Mouse (Mus musculus): ENCODE data around the gene Tbxas1. TPM values are rescaled to one million over a fixed set of nuclear protein-coding genes. Genes with fewer than 3 reads are reported as not detected.

The Tbxas1 gene
- polyA plus RNA-seq, 1 experiment from 2014 or later: 1.1 TPM

DNA sequence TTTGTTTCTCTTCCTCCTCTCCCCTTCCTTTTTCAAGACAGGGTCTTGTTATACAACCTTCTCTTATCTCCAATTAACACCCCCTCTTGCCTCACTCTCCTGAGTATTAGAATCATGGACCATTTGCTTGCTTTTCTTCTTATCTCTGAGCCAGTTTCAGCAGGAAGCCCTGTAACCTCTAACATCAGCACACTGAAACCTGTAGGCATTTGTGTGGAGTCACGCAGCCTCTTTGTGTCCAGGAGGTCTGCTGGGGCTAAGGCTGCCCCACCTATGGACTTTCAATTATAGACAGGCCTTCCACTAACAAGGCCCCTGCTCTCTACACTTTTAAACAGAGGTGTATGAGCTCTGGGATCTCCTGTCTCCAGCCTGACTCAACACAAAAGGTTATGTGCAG, 146.7 kb downstream of the Tbxas1 start:
- Histone ChIP-seq H3K4me1 (peaks cover 13% of the 10 kb centered on the region), H3K4me2 (no peak overlapping the region), H3K9ac (no peak overlapping the region), H3K27ac (no peak overlapping the region), H3K36me3 (ENCODE audit: poor library complexity, severe bottlenecking) (no peaks in the 10 kb centered on the region), H3K27me3 (no peaks in the 10 kb centered on the region), H3K9me3 (replicated peaks) (no peaks in the 10 kb centered on the region), H3K4me3 (no peak overlapping the region)
- 80% methylated on average over 1 of the region's 1 CpGs for WGBS
- ATAC-seq: no peak

DNA sequence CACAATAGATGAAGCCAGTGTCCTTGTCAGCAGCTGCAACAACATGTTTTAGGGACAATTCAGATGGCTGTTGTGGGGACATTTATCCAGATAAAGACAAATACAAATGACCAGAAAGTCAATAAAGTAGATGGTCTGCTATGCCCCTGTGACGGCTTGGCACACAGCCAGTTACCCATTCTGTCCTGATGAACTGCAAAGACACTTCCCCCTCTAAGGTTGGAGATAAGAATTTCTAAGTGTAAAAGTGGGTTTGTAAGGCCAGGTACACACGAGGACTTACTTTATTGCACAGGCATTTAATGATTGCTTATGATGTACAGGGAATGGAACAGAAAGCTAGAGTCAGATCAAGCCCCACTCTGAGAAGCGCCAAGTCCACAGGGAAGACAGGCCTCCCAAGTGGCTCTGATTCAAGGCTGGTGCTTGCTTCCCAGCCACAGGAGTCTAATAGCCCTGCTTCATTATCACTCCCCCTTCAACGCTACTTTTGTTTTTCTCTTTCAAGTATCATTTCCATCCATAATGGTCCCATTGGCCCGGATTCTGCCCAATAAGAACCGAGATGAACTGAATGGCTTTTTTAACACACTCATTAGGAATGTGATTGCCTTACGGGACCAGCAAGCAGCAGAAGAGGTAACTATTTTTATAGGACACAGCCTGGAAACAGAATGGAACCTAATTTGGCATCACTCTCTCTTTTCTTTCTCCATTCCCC, 147.4 kb downstream of the Tbxas1 start:
- no peak overlapping the region for H3K27ac ChIP-seq
- H3K9me3 ChIP-seq (replicated peaks): no peaks in the 10 kb centered on the region
- H3K4me2 ChIP-seq: no peak overlapping the region
- H3K27me3 ChIP-seq: no peaks in the 10 kb centered on the region
- H3K36me3 ChIP-seq (ENCODE audit: poor library complexity, severe bottlenecking): no peaks in the 10 kb centered on the region
- peaks cover 13% of the 10 kb centered on the region for H3K4me1 ChIP-seq
- H3K9ac ChIP-seq: no peak overlapping the region
- ATAC-seq: 0 out of 2 replicates have a peak, but pooled peaks have one; percentile 21
- WGBS: 43% methylated on average over 7 of the region's 7 CpGs
- no peak overlapping the region for H3K4me3 ChIP-seq

DNA sequence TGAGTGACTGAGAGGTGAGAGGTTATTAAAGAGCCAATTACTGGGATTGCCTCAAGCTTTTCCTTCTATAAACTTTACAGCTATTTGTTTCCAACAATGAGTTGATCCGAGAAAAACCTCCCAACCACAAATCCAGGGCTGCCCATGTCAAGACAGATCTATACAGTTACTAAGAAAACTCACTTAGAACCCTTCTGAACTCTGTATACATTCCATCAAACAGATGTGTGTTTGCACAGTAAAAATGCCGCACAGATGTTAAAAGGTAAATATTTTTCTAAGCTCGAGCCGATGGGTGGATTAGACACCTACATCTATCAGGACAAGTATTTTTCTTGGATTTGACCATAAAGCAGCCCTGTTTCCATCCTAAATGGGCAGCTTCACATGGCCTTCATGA, 149.4 kb downstream of the Tbxas1 start:
- no peak for ATAC-seq
- Histone ChIP-seq H3K4me3 (no peak overlapping the region), H3K4me2 (no peak overlapping the region), H3K27me3 (no peaks in the 10 kb centered on the region), H3K27ac (no peak overlapping the region), H3K36me3 (ENCODE audit: poor library complexity, severe bottlenecking) (no peaks in the 10 kb centered on the region), H3K9me3 (replicated peaks) (no peaks in the 10 kb centered on the region), H3K9ac (no peak overlapping the region), H3K4me1 (peaks cover 13% of the 10 kb centered on the region)
- 72% methylated on average over 4 of the region's 4 CpGs for WGBS

DNA sequence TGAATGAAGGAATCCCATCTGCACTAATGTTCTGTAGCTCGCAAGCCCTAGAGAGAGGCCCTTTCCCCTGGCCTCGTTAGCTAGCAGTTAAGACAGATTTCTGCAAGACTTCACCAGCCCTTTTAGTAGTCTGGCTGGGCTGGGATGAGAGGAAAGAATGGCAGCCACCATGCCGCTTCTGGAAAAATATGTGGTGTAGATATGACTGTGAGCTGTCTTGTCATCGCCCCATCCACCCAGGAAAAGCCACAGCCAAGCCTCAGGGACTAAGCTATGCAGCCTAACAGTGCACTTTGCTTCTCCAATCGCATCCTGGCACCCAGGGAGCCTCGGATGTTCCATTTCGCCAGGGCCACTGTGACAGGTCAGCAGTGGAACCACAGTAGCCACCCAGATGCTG, 149.8 kb downstream of the Tbxas1 start:
- 71% methylated on average over 7 of the region's 7 CpGs for WGBS
- H3K27ac ChIP-seq: no peak overlapping the region

DNA sequence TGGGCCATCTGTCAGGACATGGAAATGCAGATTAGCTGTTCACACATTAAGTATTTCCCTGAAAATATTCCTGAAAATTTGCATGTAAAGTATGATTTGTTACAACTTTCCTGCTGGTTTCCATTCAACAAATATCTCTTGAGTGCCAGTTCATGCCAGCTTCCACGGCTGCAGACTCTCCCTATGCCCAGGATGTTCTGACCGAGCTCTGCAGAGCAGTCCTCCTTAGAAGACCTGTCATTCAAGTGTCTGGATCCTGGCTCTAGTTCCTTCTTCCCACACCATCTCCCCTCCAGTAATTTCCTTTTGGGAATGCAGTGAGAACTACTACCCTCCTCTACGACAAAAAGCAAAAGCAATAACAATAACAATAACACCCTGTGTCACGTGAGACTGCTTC, 155.5 kb downstream of the Tbxas1 start:
- no peak overlapping the region for H3K9ac ChIP-seq
- H3K4me3 ChIP-seq: no peak overlapping the region
- H3K27ac ChIP-seq: no peak overlapping the region
- peak; percentile 58; the same call in 1 of the 2 replicates for ATAC-seq
- no peaks in the 10 kb centered on the region for H3K36me3 ChIP-seq (ENCODE audit: poor library complexity, severe bottlenecking)
- WGBS: 75% methylated on average over 4 of the region's 4 CpGs
- no peaks in the 10 kb centered on the region for H3K9me3 ChIP-seq (replicated peaks)
- H3K4me2 ChIP-seq: no peak overlapping the region
- no peaks in the 10 kb centered on the region for H3K27me3 ChIP-seq
- no peaks in the 10 kb centered on the region for H3K4me1 ChIP-seq

More for the DNA sequence above, 149.8 kb downstream of the Tbxas1 start:
- Histone ChIP-seq H3K36me3 (ENCODE audit: poor library complexity, severe bottlenecking) (no peaks in the 10 kb centered on the region), H3K9me3 (replicated peaks) (no peaks in the 10 kb centered on the region), H3K9ac (no peak overlapping the region), H3K4me3 (no peak overlapping the region), H3K4me1 (peaks cover 13% of the 10 kb centered on the region), H3K4me2 (no peak overlapping the region), H3K27me3 (no peaks in the 10 kb centered on the region)
- ATAC-seq: no peak

DNA sequence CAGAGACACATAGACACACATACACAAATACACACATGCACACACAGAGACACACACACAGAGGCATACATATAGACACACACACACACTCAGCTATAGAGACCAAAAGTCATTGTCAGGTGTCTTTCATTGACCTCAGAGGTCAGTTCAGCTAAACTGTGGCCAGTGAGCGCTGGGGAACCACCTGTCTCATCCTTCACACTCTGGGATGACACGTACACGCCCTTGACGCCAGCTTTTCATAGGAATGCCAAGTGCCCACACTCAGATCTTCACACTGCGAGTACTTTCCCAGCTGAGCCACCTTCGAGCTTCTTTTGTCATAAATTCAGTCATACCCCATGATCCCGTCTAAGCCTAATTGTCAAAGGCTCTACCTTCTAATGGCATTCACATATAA, 158.5 kb downstream of the Tbxas1 start:
- Histone ChIP-seq H3K4me3 (no peak overlapping the region), H3K27me3 (no peaks in the 10 kb centered on the region), H3K9me3 (replicated peaks) (no peaks in the 10 kb centered on the region), H3K4me1 (peaks cover under 1% of the 10 kb centered on the region; the same call in 1 of the 2 replicates), H3K4me2 (no peak overlapping the region), H3K36me3 (ENCODE audit: poor library complexity, severe bottlenecking) (no peaks in the 10 kb centered on the region), H3K27ac (no peak overlapping the region), H3K9ac (no peak overlapping the region)
- 87% methylated on average over 7 of the region's 7 CpGs for WGBS
- no peak for ATAC-seq

DNA sequence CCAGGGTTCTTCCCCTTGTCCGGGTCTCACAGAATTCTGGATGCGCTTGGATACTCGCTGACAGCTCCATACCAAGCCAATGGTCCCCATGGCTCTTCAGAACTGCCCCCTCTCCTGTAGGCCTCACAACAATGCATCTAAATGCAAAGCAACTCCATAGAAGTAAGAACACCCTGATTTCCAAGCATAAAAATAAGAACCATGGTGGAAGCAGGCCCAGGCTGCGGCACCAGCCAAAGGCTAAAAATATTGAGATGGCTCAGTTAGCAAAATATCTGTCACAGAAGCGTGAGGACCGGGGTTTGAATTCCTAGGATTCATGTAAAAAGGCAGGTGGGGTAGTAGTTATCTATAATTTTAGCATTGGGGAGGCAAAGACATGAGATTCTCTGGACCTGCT, 159.8 kb downstream of the Tbxas1 start:
- whole genome bisulfite sequencing: 94% methylated on average over 6 of the region's 6 CpGs
- Histone ChIP-seq H3K27me3 (no peaks in the 10 kb centered on the region), H3K9ac (no peak overlapping the region), H3K36me3 (ENCODE audit: poor library complexity, severe bottlenecking) (no peaks in the 10 kb centered on the region), H3K4me3 (no peak overlapping the region), H3K4me2 (no peak overlapping the region), H3K9me3 (replicated peaks) (no peaks in the 10 kb centered on the region), H3K4me1 (peaks cover 11% of the 10 kb centered on the region), H3K27ac (no peak overlapping the region)
- no peak for ATAC-seq

DNA sequence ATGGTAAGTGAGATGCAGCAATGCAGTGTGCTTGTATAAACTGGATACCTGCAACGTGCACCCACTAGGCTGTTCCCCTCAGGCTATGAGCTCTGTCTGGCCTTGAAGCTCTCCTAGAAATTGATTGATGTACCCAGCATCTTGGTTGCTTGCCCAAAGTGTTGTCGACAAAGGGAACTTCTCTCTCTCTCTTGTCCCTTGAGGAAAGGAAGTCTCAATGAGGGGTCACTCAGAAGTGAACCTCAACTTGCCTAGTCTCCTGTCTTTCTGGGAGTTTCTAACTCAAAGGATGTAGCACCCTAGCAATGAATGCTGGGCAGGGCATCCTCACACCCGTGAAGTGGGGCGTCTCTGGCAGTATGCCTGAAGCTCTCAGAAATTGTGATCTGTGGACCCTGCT, 161.0 kb downstream of the Tbxas1 start:
- Histone ChIP-seq H3K27ac (no peak overlapping the region), H3K9ac (no peak overlapping the region), H3K4me2 (no peak overlapping the region), H3K4me1 (peaks cover 11% of the 10 kb centered on the region), H3K4me3 (no peak overlapping the region), H3K36me3 (ENCODE audit: poor library complexity, severe bottlenecking) (no peaks in the 10 kb centered on the region), H3K9me3 (replicated peaks) (no peaks in the 10 kb centered on the region), H3K27me3 (no peaks in the 10 kb centered on the region)
- ATAC-seq: no peak
- 89% methylated on average over 4 of the region's 4 CpGs for WGBS

DNA sequence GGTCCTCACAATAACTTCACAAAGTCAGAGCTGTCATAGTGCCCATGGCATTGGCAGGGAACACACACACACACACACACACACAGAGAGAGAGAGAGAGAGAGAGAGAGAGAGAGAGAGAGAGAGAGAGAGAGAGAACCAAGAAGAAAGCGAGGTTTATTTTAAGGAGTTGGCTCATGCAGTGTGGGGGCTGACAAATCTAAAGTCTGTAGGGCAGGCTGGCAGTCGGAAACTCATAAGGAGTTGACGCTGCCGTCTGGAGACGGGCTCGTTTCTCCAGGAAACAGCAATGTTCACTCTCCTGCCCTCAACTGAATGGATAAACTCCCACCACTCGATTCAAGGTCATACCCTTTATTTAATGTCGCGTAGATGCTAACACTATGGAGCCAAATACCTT, 165.2 kb downstream of the Tbxas1 start:
- Histone ChIP-seq H3K9me3 (replicated peaks) (no peaks in the 10 kb centered on the region), H3K9ac (no peak overlapping the region), H3K36me3 (ENCODE audit: poor library complexity, severe bottlenecking) (no peaks in the 10 kb centered on the region), H3K27me3 (no peaks in the 10 kb centered on the region), H3K4me3 (no peak overlapping the region), H3K4me1 (peaks cover 11% of the 10 kb centered on the region), H3K27ac (no peak overlapping the region), H3K4me2 (no peak overlapping the region)
- WGBS: 82% methylated on average over 9 of the region's 9 CpGs
- no peak for ATAC-seq

DNA sequence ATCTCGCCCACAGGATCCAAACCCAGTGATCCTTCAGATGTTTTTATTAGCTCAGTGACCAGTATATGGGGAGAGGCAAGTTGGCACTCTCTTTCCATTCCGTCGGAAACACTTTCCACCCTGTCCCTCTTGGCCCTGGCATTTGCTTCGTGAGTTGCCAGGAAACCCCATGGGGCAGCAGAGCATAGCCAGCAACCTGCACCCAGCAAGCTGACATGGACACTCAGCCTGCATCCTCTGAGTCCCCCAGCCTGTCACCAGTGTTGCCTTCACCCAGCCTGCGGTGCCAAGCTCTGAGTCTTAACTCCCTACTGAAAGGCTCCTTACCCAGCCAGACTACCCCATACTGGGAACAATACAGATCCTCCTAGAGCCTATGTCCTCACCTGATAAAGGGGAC, 173.9 kb downstream of the Tbxas1 start:
- no peak overlapping the region for H3K4me2 ChIP-seq
- no peaks in the 10 kb centered on the region for H3K36me3 ChIP-seq (ENCODE audit: poor library complexity, severe bottlenecking)
- no peaks in the 10 kb centered on the region for H3K9me3 ChIP-seq (replicated peaks)
- no peak overlapping the region for H3K4me3 ChIP-seq
- WGBS: 67% methylated on average over 5 of the region's 5 CpGs
- peaks cover 2% of the 10 kb centered on the region for H3K4me1 ChIP-seq
- ATAC-seq: no peak
- no peak overlapping the region for H3K9ac ChIP-seq
- H3K27me3 ChIP-seq: no peaks in the 10 kb centered on the region
- H3K27ac ChIP-seq: no peak overlapping the region

DNA sequence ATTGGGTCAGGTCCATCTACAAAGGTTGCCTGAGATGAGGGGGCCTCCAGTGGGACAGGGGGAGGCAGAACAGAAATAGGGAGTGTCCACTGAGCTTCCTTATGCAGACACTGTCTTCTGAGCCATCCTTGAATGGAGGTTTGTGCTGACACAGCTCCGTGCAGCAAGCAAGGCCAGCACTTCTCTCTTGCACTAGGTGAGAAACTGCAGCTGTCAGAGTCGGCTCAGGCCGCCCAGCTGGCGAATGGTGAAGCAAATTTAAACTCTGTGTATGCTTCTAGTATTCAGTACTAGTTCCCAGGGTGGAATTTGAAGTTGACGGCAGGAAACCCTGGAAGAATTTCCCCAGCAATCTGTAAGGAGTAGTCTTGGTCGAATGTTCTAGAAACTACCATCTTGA, 175.6 kb downstream of the Tbxas1 start:
- Histone ChIP-seq H3K4me2 (no peak overlapping the region), H3K27ac (no peak overlapping the region), H3K4me1 (peaks cover 18% of the 10 kb centered on the region), H3K9me3 (replicated peaks) (no peaks in the 10 kb centered on the region), H3K9ac (no peak overlapping the region), H3K4me3 (no peak overlapping the region), H3K27me3 (no peaks in the 10 kb centered on the region), H3K36me3 (ENCODE audit: poor library complexity, severe bottlenecking) (no peaks in the 10 kb centered on the region)
- WGBS: 85% methylated on average over 6 of the region's 6 CpGs
- ATAC-seq: no peak

DNA sequence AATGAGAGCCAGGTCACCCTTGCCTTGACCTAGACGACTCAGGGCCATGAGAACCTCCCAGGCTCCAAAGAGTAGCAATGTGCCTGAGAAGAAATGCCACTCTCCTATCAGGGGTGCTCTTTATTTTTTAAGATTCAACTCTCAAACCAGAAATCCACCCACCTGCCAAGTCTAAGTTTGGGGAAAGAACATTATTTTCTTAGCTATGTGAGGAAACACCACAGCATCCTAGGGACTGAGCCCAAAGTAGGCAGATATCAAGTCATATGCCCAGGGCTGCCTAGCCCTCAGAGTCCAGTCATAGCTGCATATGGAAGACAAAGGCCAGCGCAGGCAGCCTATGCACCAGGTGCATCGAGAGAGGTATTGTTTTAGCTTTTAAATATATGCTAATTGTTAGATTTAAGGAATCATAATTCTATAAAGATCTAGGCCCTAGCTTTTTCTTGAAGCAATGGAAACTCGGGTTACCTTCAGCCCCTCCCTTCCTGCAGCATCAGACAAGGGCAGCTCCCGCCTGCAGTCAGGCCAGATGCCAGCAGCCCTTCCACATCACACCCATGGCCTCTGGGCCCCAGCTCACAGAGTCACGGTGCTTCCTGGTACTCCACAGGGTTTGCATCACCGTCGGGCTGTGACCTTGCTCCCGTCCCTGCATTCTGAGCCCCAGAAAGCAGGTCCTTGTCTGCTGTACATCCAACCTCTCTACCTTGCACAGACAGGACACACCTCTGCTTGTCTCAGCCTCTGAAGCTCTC, 176.8 kb downstream of the Tbxas1 start:
- Histone ChIP-seq H3K27ac (no peak overlapping the region), H3K36me3 (ENCODE audit: poor library complexity, severe bottlenecking) (no peaks in the 10 kb centered on the region), H3K4me1 (peaks cover 22% of the 10 kb centered on the region), H3K4me2 (no peak overlapping the region), H3K9me3 (replicated peaks) (no peaks in the 10 kb centered on the region), H3K27me3 (no peaks in the 10 kb centered on the region), H3K4me3 (no peak overlapping the region), H3K9ac (no peak overlapping the region)
- WGBS: 81% methylated on average over 9 of the region's 9 CpGs
- no peak for ATAC-seq

Measured in forebrain, embryonic 13.5 days (tissue).